Comparison of ENCODE assay signal across 8 mouse cellular contexts in genomic region chr2:71367125-71367880, GRCm38 (mm10). TPM values are rescaled to one million over a fixed set of nuclear protein-coding genes. Genes with fewer than 3 reads are reported as not detected.
DNase-seq lines count a peak whose midpoint lies in the region; ATAC-seq lines count a peak whose summit lies in the region.

Gene Slc25a12, minus strand, starts transcription at chr2:71367749.

- peak within 1 kb of the TSS; percentile 93 for H3K9ac ChIP-seq in heart, embryonic 14.5 days (ENCODE audit: low read length)
- peak within 1 kb of the TSS; percentile 87 for H3K9ac ChIP-seq in liver, embryonic 13.5 days
- peak within 1 kb of the TSS; percentile 11 for H3K9ac ChIP-seq in stomach, embryonic 14.5 days (replicated peaks; ENCODE audit: low read depth, low read length)

- peak within 1 kb of the TSS; percentile 73 for H3K4me2 ChIP-seq in heart, embryonic 14.5 days (ENCODE audit: low read length)
- H3K4me2 ChIP-seq in liver, embryonic 13.5 days: peak within 1 kb of the TSS; percentile 87
- H3K4me2 ChIP-seq in stomach, embryonic 14.5 days (replicated peaks; ENCODE audit: low read depth, low read length): peak within 1 kb of the TSS; percentile 54

- DNase-seq in CD8-positive naive resting alpha-beta T cell, adult 2 months (ENCODE audit: low read depth in 2 of 2, low spot score in 2 of 2): peak; percentile 43 to 58
- DNase-seq in c-Kit-positive CD71-negative TER-119-negative erythroid progenitor cells, embryonic 14.5 days (ENCODE audit: low read depth): peak; percentile 58
- peak; percentile 82 for DNase-seq in forebrain, embryonic 10.5 days (ENCODE audit: extremely low spot score, low spot score)
- DNase-seq in kidney, postnatal 14 days: peak; percentile 88
- DNase-seq in liver, embryonic 13.5 days: peak; percentile 87
- DNase-seq in natural killer cell, adult 2 months (ENCODE audit: low spot score in 2 of 2): peak; percentile 61 to 74

- H3K9me3 ChIP-seq in forebrain, embryonic 10.5 days: no peaks in the 10 kb centered on the region
- no peaks in the 10 kb centered on the region for H3K9me3 ChIP-seq in heart, embryonic 14.5 days (ENCODE audit: control insufficient read depth, low read length)
- H3K9me3 ChIP-seq in liver, embryonic 13.5 days (replicated peaks): no peaks in the 10 kb centered on the region
- no peaks in the 10 kb centered on the region for H3K9me3 ChIP-seq in stomach, embryonic 14.5 days (ENCODE audit: control insufficient read depth, low read depth, low read length)

- peak within 1 kb of the TSS; percentile 92 for H3K4me3 ChIP-seq in forebrain, embryonic 10.5 days
- H3K4me3 ChIP-seq in heart, embryonic 14.5 days (ENCODE audit: control insufficient read depth in 1 of 2, insufficient read depth in 1 of 2, low read depth in 1 of 2, low read length in 2 of 2): peak within 1 kb of the TSS; percentile 86 to 91
- peak within 1 kb of the TSS; percentile 77 for H3K4me3 ChIP-seq in liver, embryonic 13.5 days (replicated peaks)
- H3K4me3 ChIP-seq in stomach, embryonic 14.5 days (ENCODE audit: low read depth, low read length): peak within 1 kb of the TSS; percentile 46

- WGBS in forebrain, embryonic 10.5 days: under 1% methylated on average over 57 of the region's 57 CpGs
- under 1% methylated on average over 57 of the region's 57 CpGs for WGBS in heart, embryonic 14.5 days
- under 1% methylated on average over 57 of the region's 57 CpGs for WGBS in liver, embryonic 13.5 days (ENCODE audit: insufficient replicate concordance)
- under 1% methylated on average over 56 of the region's 57 CpGs for WGBS in stomach, embryonic 14.5 days

- H3K27me3 ChIP-seq in forebrain, embryonic 10.5 days (ENCODE audit: poor library complexity, severe bottlenecking): no peaks in the 10 kb centered on the region; the same call in none of the 2 replicates
- no peaks in the 10 kb centered on the region for H3K27me3 ChIP-seq in heart, embryonic 14.5 days (ENCODE audit: control insufficient read depth, insufficient read depth, low read length)
- no peaks in the 10 kb centered on the region for H3K27me3 ChIP-seq in liver, embryonic 13.5 days
- H3K27me3 ChIP-seq in stomach, embryonic 14.5 days (ENCODE audit: control insufficient read depth, insufficient read depth, low read length): no peaks in the 10 kb centered on the region

- peaks cover 18% of the 10 kb centered on the region for H3K4me1 ChIP-seq in forebrain, embryonic 10.5 days
- H3K4me1 ChIP-seq in heart, embryonic 14.5 days (ENCODE audit: control insufficient read depth in 2 of 2, insufficient read depth in 2 of 2, low read length in 2 of 2): peaks cover 0 to 22% of the 10 kb centered on the region in 2 experiments; a peak in 2 of 4 replicates
- H3K4me1 ChIP-seq in liver, embryonic 13.5 days (replicated peaks): peaks cover 25% of the 10 kb centered on the region
- H3K4me1 ChIP-seq in stomach, embryonic 14.5 days (ENCODE audit: control insufficient read depth, insufficient read depth, low read length): peaks cover 3% of the 10 kb centered on the region; the same call in 1 of the 2 replicates

- peaks cover 1% of the 10 kb centered on the region; the same call in 1 of the 2 replicates for H3K36me3 ChIP-seq in forebrain, embryonic 10.5 days (replicated peaks)
- peaks cover 5% of the 10 kb centered on the region; the same call in 1 of the 2 replicates for H3K36me3 ChIP-seq in heart, embryonic 14.5 days (ENCODE audit: control insufficient read depth, insufficient read depth, low read length)
- H3K36me3 ChIP-seq in liver, embryonic 13.5 days: no peaks in the 10 kb centered on the region
- H3K36me3 ChIP-seq in stomach, embryonic 14.5 days (ENCODE audit: control insufficient read depth, insufficient read depth, low read length): no peaks in the 10 kb centered on the region

- ATAC-seq in heart, embryonic 14.5 days (ENCODE audit: insufficient number of reproducible peaks, insufficient read depth, low FRiP score, low read depth): peak; percentile 92
- peak; percentile 99 for ATAC-seq in liver, embryonic 13.5 days (ENCODE audit: low read depth)
- peak; percentile 92 for ATAC-seq in stomach, embryonic 14.5 days (ENCODE audit: insufficient number of reproducible peaks, insufficient read depth, low FRiP score, low read depth)

- H3K27ac ChIP-seq in forebrain, embryonic 10.5 days: peak within 1 kb of the TSS; percentile 89
- peak within 1 kb of the TSS; percentile 88 to 95 for H3K27ac ChIP-seq in heart, embryonic 14.5 days (replicated peaks in 1 of 2; ENCODE audit: control insufficient read depth in 1 of 2, insufficient read depth in 1 of 2, low read depth in 2 of 2, low read length in 2 of 2)
- peak within 1 kb of the TSS; percentile 89 for H3K27ac ChIP-seq in liver, embryonic 13.5 days
- peak within 1 kb of the TSS; percentile 35; the same call in 1 of the 2 replicates for H3K27ac ChIP-seq in stomach, embryonic 14.5 days (ENCODE audit: low read length)

RNA-seq across cellular contexts. Expression of gene Slc25a12, which starts in this region (rescaled TPM):
- 36.0 TPM in 2 replicates for polyA plus RNA-seq in forebrain, embryonic 10.5 days (2016; fragmentation: Nextera tagmentation; extraction: Ambion mirVana)
- 118 and 123 TPM in 2 replicates for polyA plus RNA-seq in heart, embryonic 14.5 days (2014; fragmentation: Nextera tagmentation; extraction: Ambion mirVana)
- polyA plus RNA-seq in liver, embryonic 13.5 days (2015; fragmentation: Nextera tagmentation; extraction: Ambion mirVana): 27.7 and 31.6 TPM in 2 replicates
- 35.8 and 38.0 TPM in 2 replicates for polyA plus RNA-seq in stomach, embryonic 14.5 days (2014; fragmentation: Nextera tagmentation; extraction: Ambion mirVana)

Comparison
In these comparisons a context has a peak if more than half of its experiments do, and no peak if none do; other contexts are left out.
1. Peak in every context shown above with its lines: DNase-seq, ATAC-seq, H3K4me3 ChIP-seq and H3K27ac ChIP-seq.
2. H3K27ac ChIP-seq: peak in every context shown above with its lines; median percentile 92 in heart, embryonic 14.5 days; 89 in forebrain, embryonic 10.5 days; 89 in liver, embryonic 13.5 days; 35 in stomach, embryonic 14.5 days.
3. H3K9ac ChIP-seq: peak in every context shown above with its lines; median percentile 93 in heart, embryonic 14.5 days; 87 in liver, embryonic 13.5 days; 11 in stomach, embryonic 14.5 days.